Mouse (Mus musculus): Measurements from ENCODE around the gene Tmem128.

GRCm38 (mm10) chr5:38259455-38260106 lies 404 bp upstream of the Tmem128 start:
- TF ChIP-seq CTCF (IDR thresholded peaks at IDR 0.05; ENCODE audit: borderline replicate concordance, extremely low read depth, insufficient read depth, insufficient read length) (no peak), POLR2A (IDR thresholded peaks at IDR 0.05; ENCODE audit: borderline replicate concordance, extremely low read depth, insufficient read depth, insufficient read length, poor library complexity, severe bottlenecking) (no peak)

All from brain, embryonic 14.5 days (tissue).